Mouse (Mus musculus) ES-E14 (cell line): ENCODE measurements around the gene Glce.

Experiments used
- CHD2 ChIP-seq: IDR thresholded peaks from 2 replicates; pipeline ENCODE4 v1.6.1; 2014; ENCODE audit warnings: mild to moderate bottlenecking, low read depth, low read length, inconsistent platforms
- HCFC1 ChIP-seq: IDR thresholded peaks from 2 replicates; pipeline ENCODE4 v1.6.1; 2012; ENCODE audit warnings: low read length, inconsistent platforms, borderline replicate concordance; ENCODE audit not compliant: insufficient read depth
- MAFK ChIP-seq: IDR thresholded peaks from 2 replicates; pipeline ENCODE4 v1.6.1; 2014; ENCODE audit warnings: mild to moderate bottlenecking, low read depth, low read length, inconsistent platforms; ENCODE audit not compliant: insufficient read depth
- ZC3H11A ChIP-seq: IDR thresholded peaks from 2 replicates; pipeline ENCODE4 v1.6.1; 2012; ENCODE audit warnings: low read depth, mild to moderate bottlenecking, inconsistent platforms, low read length, borderline replicate concordance

GRCm38 (mm10) chr9:62082986-62083385, 39.5 kb downstream of the Glce start:
- TF ChIP-seq HCFC1 (no peak), ZC3H11A (no peak), MAFK (no peak), CHD2 (no peak)
